Mouse (Mus musculus): ENCODE data around the gene Gadd45b. TPM values are rescaled to one million over a fixed set of nuclear protein-coding genes. Genes with fewer than 3 reads are reported as not detected.

Gadd45b gene
- total RNA-seq (2021): 10 to 100 TPM; 12.1 to 14.4 TPM
- long read RNA-seq, transcript Gadd45b-201 (4 exons, 1,284 nt): major isoform, 5 of 7 reads
- long read RNA-seq, partial matches to known transcripts: 0 of 7 reads
- long read RNA-seq, other reads (novel, unspliced or antisense): 2 of 7 reads

GRCm38 (mm10) chr10:80929299-80930226 lies at the start of gene Gadd45b:
Gene Gadd45b (plus strand): TSS chr10:80930073.
- peak; percentile 98 to 99 for DNase-seq (ENCODE audit: low spot score in 2 of 2)

GRCm38 (mm10) chr10:80880131-80880641 lies 49.7 kb upstream of the Gadd45b start:
- peak; percentile 71 to 72 for DNase-seq (ENCODE audit: low spot score in 2 of 2)

- DNase-seq (ENCODE audit: low spot score in 2 of 2): no peak
Observed at GRCm38 (mm10) chr10:80880901-80881300, 49.0 kb upstream of the Gadd45b start.

- DNase-seq (ENCODE audit: low spot score in 2 of 2): peak; percentile 75
Observed at GRCm38 (mm10) chr10:80881301-80881700, 48.6 kb upstream of the Gadd45b start.

- DNase-seq (ENCODE audit: low spot score in 2 of 2): no peak
Observed at GRCm38 (mm10) chr10:80887181-80887580, 42.7 kb upstream of the Gadd45b start.

- no peak for DNase-seq (ENCODE audit: low spot score in 2 of 2)
Observed at GRCm38 (mm10) chr10:80895100-80895499, 34.8 kb upstream of the Gadd45b start.

GRCm38 (mm10) chr10:80895697-80896096 lies 34.2 kb upstream of the Gadd45b start:
- no peak for DNase-seq (ENCODE audit: low spot score in 2 of 2)

GRCm38 (mm10) chr10:80896581-80897485 lies 33.0 kb upstream of the Gadd45b start:
- DNase-seq (ENCODE audit: low spot score in 2 of 2): no peak

- peak; percentile 54 to 69 for DNase-seq (ENCODE audit: low spot score in 2 of 2)
Observed at GRCm38 (mm10) chr10:80897861-80898510, 31.9 kb upstream of the Gadd45b start.

- DNase-seq (ENCODE audit: low spot score in 2 of 2): no peak
Observed at GRCm38 (mm10) chr10:80899074-80899473, 30.8 kb upstream of the Gadd45b start.

- DNase-seq (ENCODE audit: low spot score in 2 of 2): no peak
Observed at GRCm38 (mm10) chr10:80899591-80900317, 30.1 kb upstream of the Gadd45b start.

- peak; percentile 97 for DNase-seq (ENCODE audit: low spot score in 2 of 2)
Observed at GRCm38 (mm10) chr10:80900318-80901247, 29.3 kb upstream of the Gadd45b start, which contains the start of gene Timm13. Gene Timm13 (minus strand): TSS chr10:80900969.

GRCm38 (mm10) chr10:80901409-80902272 lies 28.2 kb upstream of the Gadd45b start:
- DNase-seq (ENCODE audit: low spot score in 2 of 2): no peak

GRCm38 (mm10) chr10:80902273-80902940 lies 27.5 kb upstream of the Gadd45b start:
- no peak for DNase-seq (ENCODE audit: low spot score in 2 of 2)

GRCm38 (mm10) chr10:80903282-80903681 lies 26.6 kb upstream of the Gadd45b start:
- DNase-seq (ENCODE audit: low spot score in 2 of 2): no peak

GRCm38 (mm10) chr10:80904004-80904693 lies 25.7 kb upstream of the Gadd45b start:
- no peak for DNase-seq (ENCODE audit: low spot score in 2 of 2)

GRCm38 (mm10) chr10:80904709-80905108 lies 25.2 kb upstream of the Gadd45b start:
- no peak for DNase-seq (ENCODE audit: low spot score in 2 of 2)
